Mouse (Mus musculus) G1E (cell line): ENCODE measurements around the gene Rcor2.

ENCODE experiments used
- CTCF ChIP-seq: IDR thresholded peaks from 2 replicates; pipeline ENCODE4 v1.5.1; 2012; ENCODE audit warnings: low read depth, low read length, inconsistent platforms, mixed read lengths
- POLR2AphosphoS5 ChIP-seq: IDR thresholded peaks from 2 replicates; pipeline ENCODE4 v1.6.1; 2012; ENCODE audit warnings: low read depth, low read length, inconsistent platforms; ENCODE audit not compliant: insufficient replicate concordance

- TF ChIP-seq CTCF: no peak
- TF ChIP-seq POLR2AphosphoS5: no peak
Measured at GRCm38 (mm10) chr19:7235461-7235860, 31.7 kb upstream of the Rcor2 start.
